Mouse (Mus musculus) midbrain, embryonic 12.5 days (tissue): ENCODE data around the gene Lsm7. TPM values are rescaled to one million over a fixed set of nuclear protein-coding genes. Genes with fewer than 3 reads are reported as not detected.
"Not testable (repeated sequence)": the region's sequence is repeated elsewhere in the genome, so short reads cannot be mapped to it uniquely, and the experiment has no call there.

Experiments used
- ATAC-seq: fragments of 200-750 bp; cut with Nextera tagmentation; 2 replicates; pipeline ENCODE4 v1.8.0; 2017; ENCODE audit warnings: low read depth, moderate TSS enrichment, moderate library complexity; ENCODE audit not compliant: low FRiP score
- H3K27ac ChIP-seq: fragments of 300-500 bp; sonication (generic); replicated peaks from 2 replicates; pipeline ENCODE4 v1.5.1; 2016; ENCODE audit warnings: mild to moderate bottlenecking
- H3K27me3 ChIP-seq: fragments of 300-500 bp; sonication (generic); 2 replicates; pipeline ENCODE4 v1.6.1; 2016; ENCODE audit warnings: mild to moderate bottlenecking
- H3K36me3 ChIP-seq: fragments of 300-500 bp; sonication (generic); 2 replicates; pipeline ENCODE4 v1.6.1; 2016
- H3K4me1 ChIP-seq: fragments of 300-500 bp; sonication (generic); 2 replicates; pipeline ENCODE4 v1.6.1; 2016
- H3K4me2 ChIP-seq: fragments of 300-500 bp; sonication (generic); replicated peaks from 2 replicates; pipeline ENCODE4 v1.6.1; 2016; ENCODE audit warnings: mild to moderate bottlenecking, moderate library complexity
- H3K4me3 ChIP-seq: fragments of 300-500 bp; sonication (generic); 2 replicates; pipeline ENCODE4 v1.5.1; 2016; ENCODE audit warnings: mild to moderate bottlenecking
- H3K9ac ChIP-seq: fragments of 300-500 bp; sonication (generic); replicated peaks from 2 replicates; pipeline ENCODE4 v1.6.1; 2016; ENCODE audit warnings: mild to moderate bottlenecking, moderate library complexity
- H3K9me3 ChIP-seq: fragments of 300-500 bp; sonication (generic); 2 replicates; pipeline ENCODE4 v1.6.1; 2016; ENCODE audit warnings: mild to moderate bottlenecking
- WGBS: fragments of 180-500 bp; shearing (Covaris S2); methylation state at CpG from one replicate; pipeline ENCODE4 v1.1.7; 2016; 5-methylcytosine and 5-hydroxymethylcytosine counted together
- polyA plus RNA-seq: library from polyadenylated mRNA; unstranded; fragments of >200 nt; fragmentation: Nextera tagmentation; extraction: Ambion mirVana; gene quantifications from 2 replicates; pipeline ENCODE4 v1.2.1, GENCODE M21; 2016

The Lsm7 gene
- polyA plus RNA-seq, 1 experiment from 2014 or later = 250 TPM

DNA sequence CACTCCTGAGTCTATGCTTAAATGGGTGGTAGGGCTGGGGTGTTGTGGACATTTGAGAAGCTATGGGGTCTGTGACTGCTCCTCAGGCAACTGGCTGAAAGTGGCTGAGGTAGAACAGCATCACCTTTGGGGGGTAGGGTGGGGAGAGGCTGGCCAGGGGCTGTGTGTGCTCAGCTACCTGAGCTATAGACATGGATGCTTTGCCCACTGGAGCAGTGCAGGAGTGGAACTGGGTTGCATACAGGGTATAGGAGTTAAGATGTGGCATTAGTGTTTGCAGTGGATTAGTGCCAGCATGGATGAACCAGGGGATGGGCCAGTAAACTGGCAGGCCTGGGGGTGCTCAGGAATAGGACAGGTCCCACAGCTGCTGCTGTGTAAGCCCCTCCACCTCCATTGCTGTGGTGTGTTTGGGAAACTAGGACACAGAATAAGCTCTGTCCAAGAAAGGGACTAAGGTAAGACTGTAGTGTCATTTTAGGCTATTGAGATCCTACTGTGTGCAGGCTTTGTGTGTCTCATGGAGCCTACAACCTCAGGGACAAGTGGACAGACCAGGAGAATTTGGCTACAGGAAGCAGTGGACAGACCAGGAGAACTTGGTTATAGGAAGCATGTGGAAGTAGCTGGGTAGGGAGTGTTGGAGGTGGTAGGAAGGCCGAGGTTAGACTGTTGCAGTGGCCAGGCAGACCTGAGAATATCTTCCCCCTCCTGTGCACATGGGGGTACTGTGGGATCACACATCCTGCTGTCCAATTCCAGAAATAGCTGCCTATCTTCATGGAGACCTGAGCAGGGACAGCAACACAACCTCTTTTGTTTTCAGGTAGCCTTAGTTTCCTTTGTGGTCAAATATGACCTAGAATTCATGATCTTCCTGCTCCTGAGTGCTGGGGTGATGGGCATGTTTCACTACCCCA is 25.4 kb downstream of the Lsm7 start:
- 61% methylated on average over 1 of the region's 1 CpGs for WGBS
- H3K27me3 ChIP-seq = peaks cover 16% of the 10 kb centered on the region
- H3K9ac ChIP-seq = no peak overlapping the region
- no peak overlapping the region for H3K27ac ChIP-seq
- H3K4me2 ChIP-seq = no peak overlapping the region
- peaks cover 24% of the 10 kb centered on the region for H3K36me3 ChIP-seq
- peaks cover 49% of the 10 kb centered on the region for H3K4me1 ChIP-seq
- H3K9me3 ChIP-seq = no peaks in the 10 kb centered on the region
- ATAC-seq = no peak
- H3K4me3 ChIP-seq = 0 out of 2 replicates have a peak overlapping the region, but pooled peaks have one; percentile 13

DNA sequence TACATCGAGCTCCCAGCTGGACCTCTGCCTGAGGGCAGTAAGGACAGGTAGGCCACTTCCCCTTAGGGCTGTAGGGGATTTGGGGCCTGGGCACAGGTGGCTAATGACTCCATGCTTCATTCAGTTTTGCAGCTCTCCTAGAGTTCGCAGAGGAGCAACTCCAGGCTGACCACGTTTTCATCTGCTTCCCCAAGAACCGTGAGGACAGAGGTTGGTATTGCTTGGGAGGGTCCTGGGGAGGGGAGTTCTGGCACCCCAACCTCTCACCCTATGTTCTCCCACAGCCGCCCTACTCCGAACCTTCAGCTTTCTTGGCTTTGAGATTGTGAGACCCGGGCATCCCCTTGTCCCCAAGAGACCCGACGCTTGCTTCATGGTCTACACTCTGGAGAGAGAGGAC is 26.4 kb downstream of the Lsm7 start:
- WGBS = 86% methylated on average over 9 of the region's 9 CpGs
- not testable (repeated sequence) for H3K27me3 ChIP-seq, H3K9me3 ChIP-seq, H3K27ac ChIP-seq, ATAC-seq
- peaks cover 49% of the 10 kb centered on the region for H3K4me1 ChIP-seq
- peak overlapping the region; percentile 90 for H3K4me3 ChIP-seq
- H3K36me3 ChIP-seq = peaks cover 24% of the 10 kb centered on the region
- H3K9ac ChIP-seq = peak overlapping the region; percentile 97; the same call in 1 of the 2 replicates
- H3K4me2 ChIP-seq = peak overlapping the region; percentile 98

DNA sequence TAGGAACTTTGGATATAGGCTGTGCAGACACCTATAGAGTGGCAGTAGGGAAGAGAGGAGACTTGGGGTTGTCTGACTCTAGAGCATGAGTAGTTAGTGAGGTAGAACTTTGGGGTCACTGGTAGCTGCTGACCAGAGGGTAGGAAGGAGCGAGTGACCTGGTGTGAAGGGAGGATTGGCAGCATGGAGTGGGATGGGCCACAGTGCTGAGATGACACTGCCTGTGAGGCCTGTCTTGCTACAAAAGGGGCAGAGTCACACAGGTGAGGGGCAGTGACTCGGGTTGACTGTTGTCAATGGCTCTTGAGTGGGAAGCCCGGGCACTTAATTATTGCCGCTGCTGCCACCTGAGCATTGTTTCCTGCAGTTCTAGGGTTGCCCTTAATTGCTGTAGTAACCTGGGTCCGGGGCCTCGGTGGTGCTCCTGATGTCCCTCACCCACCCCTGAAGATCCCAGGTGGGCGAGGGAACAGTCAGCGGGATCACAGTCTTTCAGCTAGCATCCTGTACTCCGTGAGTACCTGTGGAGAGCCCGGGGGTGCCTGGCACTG is 27.1 kb downstream of the Lsm7 start:
- Histone ChIP-seq H3K4me3 (peak overlapping the region; percentile 90), H3K36me3 (peaks cover 24% of the 10 kb centered on the region), H3K9ac (peak overlapping the region; percentile 97), H3K27me3 (no peaks in the 10 kb centered on the region), H3K4me2 (peak overlapping the region; percentile 98), H3K4me1 (peaks cover 46% of the 10 kb centered on the region), H3K9me3 (no peaks in the 10 kb centered on the region), H3K27ac (no peak overlapping the region)
- WGBS = 94% methylated on average over 10 of the region's 10 CpGs
- ATAC-seq = no peak

DNA sequence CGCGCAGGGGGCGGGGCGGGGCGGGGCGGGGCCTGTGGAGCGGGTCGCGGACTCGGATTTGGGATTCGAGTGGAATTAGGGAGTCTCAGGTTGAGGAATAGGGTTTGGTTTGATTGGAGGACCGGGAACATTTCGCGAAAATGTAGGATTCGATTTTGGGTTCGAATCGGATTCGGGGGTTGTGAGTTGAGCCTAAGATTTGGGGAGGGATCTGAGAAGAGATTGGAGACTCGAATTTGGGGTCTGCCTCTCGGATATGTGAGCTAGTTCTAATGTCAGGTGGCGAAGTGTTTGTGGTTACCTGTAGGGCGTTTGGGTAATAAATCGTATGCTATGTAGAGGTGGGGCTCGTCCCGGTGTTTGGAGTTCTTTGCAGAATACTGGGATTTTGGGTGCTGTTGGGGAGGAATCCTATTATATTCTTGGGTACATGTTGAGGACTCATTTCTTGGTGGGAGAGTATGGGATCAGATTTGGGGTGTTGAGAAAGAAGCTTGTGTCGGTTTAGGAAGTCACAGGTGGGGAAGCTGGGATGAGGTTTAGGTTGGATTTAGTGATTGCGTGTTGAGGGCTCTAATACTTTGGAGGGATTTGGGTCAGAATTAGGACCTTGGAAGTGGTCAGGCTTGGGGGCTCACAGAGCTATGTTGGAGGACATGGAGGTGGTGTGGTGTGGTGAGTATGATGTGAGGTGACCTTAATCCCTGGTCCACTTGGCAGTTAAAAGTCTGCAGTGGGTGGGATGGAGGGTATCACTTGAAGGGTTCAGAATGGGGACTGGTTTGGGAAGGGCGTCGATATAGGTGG is 27.7 kb downstream of the Lsm7 start:
- Histone ChIP-seq H3K9me3 (no peaks in the 10 kb centered on the region), H3K4me1 (peaks cover 41% of the 10 kb centered on the region), H3K27ac (peak overlapping the region; percentile 91), H3K4me3 (peak overlapping the region; percentile 90), H3K36me3 (peaks cover 24% of the 10 kb centered on the region), H3K27me3 (no peaks in the 10 kb centered on the region), H3K9ac (peak overlapping the region; percentile 97), H3K4me2 (peak overlapping the region; percentile 98)
- no peak for ATAC-seq
- 9% methylated on average over 29 of the region's 29 CpGs for WGBS

DNA sequence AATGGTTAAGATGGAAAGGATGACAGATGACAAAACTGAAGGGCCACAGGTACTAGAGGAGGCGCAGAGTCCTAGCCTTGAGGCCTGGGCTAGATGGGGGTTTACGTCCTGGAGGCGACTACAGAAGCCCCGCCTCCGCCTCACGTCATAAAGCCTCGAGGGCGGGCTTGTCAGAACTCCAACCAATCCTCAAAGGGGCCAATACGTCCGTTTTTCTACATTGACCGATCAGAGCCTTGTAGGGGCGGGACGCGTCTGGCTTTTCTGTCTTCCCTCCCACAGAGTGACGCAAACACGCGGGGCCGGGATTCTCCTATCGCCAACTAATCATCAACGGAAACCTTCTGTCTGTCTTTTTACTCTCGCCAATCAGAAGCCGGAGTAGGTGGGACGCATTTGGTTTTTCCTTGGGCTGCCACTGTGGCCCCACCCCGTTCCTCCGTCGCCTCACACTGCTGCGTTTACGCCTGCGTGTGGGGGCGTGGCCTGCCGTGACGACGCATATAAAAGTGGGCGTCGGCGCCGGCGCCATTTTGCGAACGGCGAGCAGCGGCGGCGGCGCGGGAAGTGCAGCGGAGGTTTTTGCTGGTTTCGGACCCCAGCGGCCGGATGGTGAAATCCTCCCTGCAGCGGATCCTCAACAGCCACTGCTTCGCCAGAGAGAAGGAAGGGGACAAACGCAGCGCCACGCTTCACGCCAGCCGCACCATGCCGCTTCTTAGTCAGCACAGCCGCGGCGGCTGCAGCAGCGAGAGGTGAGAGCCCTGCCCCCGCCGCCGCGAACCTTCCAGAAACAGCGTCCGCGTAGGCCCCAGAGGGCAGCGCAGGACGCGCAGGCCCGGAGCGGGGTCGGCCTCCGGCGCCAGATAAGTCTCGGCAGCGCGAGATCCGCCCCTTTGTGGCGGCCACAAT is 28.6 kb downstream of the Lsm7 start, which contains the start of gene Oaz1:
Oaz1 (plus strand) TSS at position 506 of the 912 bp plus-strand sequence.
- Histone ChIP-seq H3K36me3 (peaks cover 24% of the 10 kb centered on the region), H3K27ac (peak within 1 kb of the TSS; percentile 91), H3K4me1 (peaks cover 39% of the 10 kb centered on the region), H3K4me2 (peak within 1 kb of the TSS; percentile 98), H3K27me3 (no peaks in the 10 kb centered on the region), H3K4me3 (peak within 1 kb of the TSS; percentile 90), H3K9me3 (no peaks in the 10 kb centered on the region), H3K9ac (peak within 1 kb of the TSS; percentile 97)
- WGBS = under 1% methylated on average over 77 of the region's 82 CpGs
- peak; percentile 96 for ATAC-seq

DNA sequence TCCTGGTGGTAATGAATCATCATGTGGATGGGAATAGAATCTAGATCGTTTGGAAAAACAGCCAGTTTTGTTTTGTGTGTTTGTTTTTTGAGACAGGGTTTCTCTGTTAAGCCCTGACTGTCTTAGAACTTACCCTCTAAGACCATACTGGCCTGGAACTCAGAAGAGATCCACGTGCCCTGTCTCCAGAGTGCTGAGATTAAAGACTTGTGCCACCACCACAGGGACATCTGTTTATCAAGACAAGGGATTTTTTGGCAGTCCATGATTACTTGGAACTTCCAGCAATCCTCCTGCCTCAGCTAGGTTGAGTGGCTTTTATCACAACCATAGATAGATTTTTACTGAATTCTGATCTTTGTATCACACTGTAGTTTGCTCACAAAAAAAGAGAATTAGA is 30.2 kb downstream of the Lsm7 start:
- Histone ChIP-seq H3K9me3 (no peaks in the 10 kb centered on the region), H3K27ac (no peak overlapping the region), H3K36me3 (peaks cover 16% of the 10 kb centered on the region), H3K27me3 (no peaks in the 10 kb centered on the region), H3K4me1 (peaks cover 24% of the 10 kb centered on the region), H3K9ac (no peak overlapping the region), H3K4me2 (no peak overlapping the region), H3K4me3 (no peak overlapping the region)
- ATAC-seq = no peak
- 78% methylated on average over 2 of the region's 2 CpGs for WGBS

DNA sequence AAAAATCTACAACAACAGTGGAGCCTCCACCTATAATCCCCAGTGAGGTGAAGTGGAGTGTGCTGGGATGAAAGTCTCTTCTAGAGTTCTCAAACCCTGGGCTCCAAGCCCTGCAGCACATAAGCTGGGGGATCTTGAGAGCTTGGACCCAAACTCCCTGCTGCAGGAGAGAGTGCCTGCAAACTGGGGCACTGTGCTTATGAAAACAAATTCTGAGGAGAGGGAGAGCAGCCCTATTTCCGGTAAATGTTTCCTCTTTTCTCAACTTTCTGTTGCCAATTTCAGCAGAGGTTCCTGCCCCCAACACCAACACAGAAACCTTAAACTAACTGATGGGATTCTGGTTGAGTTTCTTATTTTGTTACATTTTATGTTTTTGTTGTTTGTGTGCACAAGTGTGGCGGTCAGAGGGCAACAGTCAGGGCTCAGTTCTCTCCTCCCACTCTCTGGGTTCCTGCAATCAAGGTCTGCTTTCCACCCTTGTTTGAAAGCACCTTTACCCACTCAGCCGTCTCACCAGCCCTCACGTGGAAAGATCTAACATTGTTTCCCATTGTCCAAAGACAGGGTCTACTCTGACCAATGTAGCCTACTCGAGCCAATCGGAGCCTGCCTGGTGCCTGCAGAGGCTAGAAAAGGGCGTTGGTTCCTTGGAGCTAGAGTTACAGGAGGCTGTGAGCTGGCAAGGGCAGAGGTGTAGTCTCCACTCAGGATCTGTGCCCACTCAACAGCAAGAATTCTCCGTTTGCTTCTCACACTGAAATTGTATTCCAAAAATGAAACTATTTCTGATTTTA is 31.0 kb downstream of the Lsm7 start:
- Histone ChIP-seq H3K27ac (no peak overlapping the region), H3K4me1 (peaks cover 16% of the 10 kb centered on the region), H3K9ac (no peak overlapping the region; the same call in 1 of the 2 replicates), H3K4me2 (no peak overlapping the region), H3K36me3 (peaks cover 8% of the 10 kb centered on the region), H3K9me3 (no peaks in the 10 kb centered on the region), H3K27me3 (no peaks in the 10 kb centered on the region), H3K4me3 (no peak overlapping the region)
- 76% methylated on average over 8 of the region's 8 CpGs for WGBS
- no peak for ATAC-seq

DNA sequence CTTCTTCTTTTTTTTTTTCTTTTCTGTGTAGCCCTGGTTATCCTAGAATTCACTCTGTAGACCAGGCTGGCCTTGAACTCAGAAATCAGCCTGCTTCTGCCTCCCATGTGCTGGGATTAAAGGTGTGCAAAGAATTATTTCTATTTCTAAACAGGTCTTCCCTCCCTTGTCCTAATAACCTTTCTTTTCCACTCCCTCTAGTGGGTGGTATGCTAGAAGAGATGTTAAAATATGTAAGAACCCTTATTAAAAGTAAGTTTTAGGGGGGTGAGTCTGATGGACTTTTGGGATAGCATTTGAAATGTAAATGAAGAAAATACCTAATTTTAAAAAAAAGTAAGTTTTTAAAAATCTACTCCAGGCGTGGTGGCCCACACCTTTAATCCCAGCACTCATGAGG is 31.7 kb downstream of the Lsm7 start:
- 82% methylated on average over 1 of the region's 1 CpGs for WGBS
- H3K4me2 ChIP-seq = no peak overlapping the region
- H3K4me3 ChIP-seq = no peak overlapping the region
- H3K4me1 ChIP-seq = peaks cover 13% of the 10 kb centered on the region
- ATAC-seq = no peak
- no peak overlapping the region for H3K9ac ChIP-seq
- 0 out of 2 replicates have a peak, but pooled peaks cover 3% of the 10 kb centered on the region for H3K36me3 ChIP-seq
- no peak overlapping the region for H3K27ac ChIP-seq
- H3K9me3 ChIP-seq = no peaks in the 10 kb centered on the region
- H3K27me3 ChIP-seq = no peaks in the 10 kb centered on the region

DNA sequence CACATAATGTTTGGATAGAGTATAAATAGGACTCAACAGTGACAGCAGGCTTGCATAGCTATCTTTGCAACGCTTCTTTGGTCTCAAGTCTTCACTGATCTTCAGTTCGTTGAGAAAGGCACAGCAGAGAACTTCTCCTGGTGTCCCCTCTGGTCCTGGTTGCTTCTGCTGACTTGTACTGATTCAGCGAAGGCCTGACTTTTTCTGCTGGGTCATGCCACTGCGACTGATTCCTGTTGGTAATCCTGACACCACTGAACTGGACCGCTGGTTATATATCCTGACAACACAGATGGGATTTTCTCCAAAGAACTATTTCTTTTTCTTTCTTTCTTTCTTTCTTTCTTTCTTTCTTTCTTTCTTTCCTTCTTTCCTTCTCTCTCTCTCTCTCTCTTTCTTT is 32.5 kb downstream of the Lsm7 start:
- H3K36me3 ChIP-seq = no peaks in the 10 kb centered on the region
- 86% methylated on average over 5 of the region's 5 CpGs for WGBS
- H3K4me1 ChIP-seq = peaks cover 6% of the 10 kb centered on the region
- H3K9me3 ChIP-seq = no peaks in the 10 kb centered on the region
- no peak overlapping the region for H3K4me3 ChIP-seq
- ATAC-seq = no peak
- no peak overlapping the region for H3K27ac ChIP-seq
- H3K27me3 ChIP-seq = no peaks in the 10 kb centered on the region
- no peak overlapping the region for H3K9ac ChIP-seq
- no peak overlapping the region for H3K4me2 ChIP-seq

DNA sequence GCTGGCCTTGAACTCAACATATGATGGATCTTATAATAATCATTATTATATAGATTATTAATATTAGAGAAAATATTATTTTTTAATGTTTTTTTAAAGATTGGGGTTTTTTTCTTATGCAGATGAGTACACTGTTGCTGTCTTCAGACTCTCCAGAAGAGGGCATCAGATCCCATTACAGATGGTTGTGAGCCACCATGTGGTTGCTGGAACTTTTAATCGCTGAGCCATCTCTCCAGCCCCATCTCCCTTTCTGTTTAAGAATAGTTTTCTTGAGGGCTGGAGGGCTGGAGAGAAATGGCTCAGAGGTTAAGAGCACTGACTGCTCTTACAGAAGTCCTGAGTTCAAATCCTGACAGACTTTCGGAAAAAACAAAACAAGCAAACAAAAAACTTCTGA is 33.0 kb downstream of the Lsm7 start:
- no peaks in the 10 kb centered on the region for H3K27me3 ChIP-seq

More for the DNA sequence above, 33.0 kb downstream of the Lsm7 start:
- 38% methylated on average over 2 of the region's 2 CpGs for WGBS
- Histone ChIP-seq H3K27ac (no peak overlapping the region), H3K4me1 (0 out of 2 replicates have a peak, but pooled peaks cover 4% of the 10 kb centered on the region), H3K4me3 (no peak overlapping the region), H3K9ac (no peak overlapping the region), H3K9me3 (no peaks in the 10 kb centered on the region), H3K36me3 (no peaks in the 10 kb centered on the region), H3K4me2 (no peak overlapping the region)
- ATAC-seq = no peak
